Mouse (Mus musculus): ENCODE results near the gene Cryzl2.

Gene Cryzl2

GRCm38 (mm10) chr1:157443026-157443722 is 15.2 kb upstream of the Cryzl2 start:
- no peak for DNase-seq (ENCODE audit: extremely low read depth, insufficient read length, low spot score)

GRCm38 (mm10) chr1:157443723-157444561 is 14.4 kb upstream of the Cryzl2 start:
- DNase-seq (ENCODE audit: extremely low read depth, insufficient read length, low spot score), result no peak

GRCm38 (mm10) chr1:157444632-157445300 is 13.6 kb upstream of the Cryzl2 start:
- no peak for DNase-seq (ENCODE audit: extremely low read depth, insufficient read length, low spot score)

- DNase-seq (ENCODE audit: extremely low read depth, insufficient read length, low spot score), result no peak
Measured at GRCm38 (mm10) chr1:157445398-157445910, 12.9 kb upstream of the Cryzl2 start.

GRCm38 (mm10) chr1:157446325-157446724 is 12.1 kb upstream of the Cryzl2 start:
- peak; percentile 39 for DNase-seq (ENCODE audit: extremely low read depth, insufficient read length, low spot score)

- DNase-seq (ENCODE audit: extremely low read depth, insufficient read length, low spot score), result no peak
Measured at GRCm38 (mm10) chr1:157447142-157447541, 11.2 kb upstream of the Cryzl2 start.

- no peak for DNase-seq (ENCODE audit: extremely low read depth, insufficient read length, low spot score)
Measured at GRCm38 (mm10) chr1:157448164-157448804, 10.1 kb upstream of the Cryzl2 start.

GRCm38 (mm10) chr1:157448805-157449188 is 9.6 kb upstream of the Cryzl2 start:
- no peak for DNase-seq (ENCODE audit: extremely low read depth, insufficient read length, low spot score)

GRCm38 (mm10) chr1:157449532-157449931 is 8.8 kb upstream of the Cryzl2 start:
- DNase-seq (ENCODE audit: extremely low read depth, insufficient read length, low spot score), result no peak

- no peak for DNase-seq (ENCODE audit: extremely low read depth, insufficient read length, low spot score)
Measured at GRCm38 (mm10) chr1:157449981-157450636, 8.3 kb upstream of the Cryzl2 start.

GRCm38 (mm10) chr1:157452284-157452683 is 6.1 kb upstream of the Cryzl2 start:
- DNase-seq (ENCODE audit: extremely low read depth, insufficient read length, low spot score), result no peak

GRCm38 (mm10) chr1:157452759-157453549 is 5.4 kb upstream of the Cryzl2 start:
- no peak for DNase-seq (ENCODE audit: extremely low read depth, insufficient read length, low spot score)

- DNase-seq (ENCODE audit: extremely low read depth, insufficient read length, low spot score), result no peak
Measured at GRCm38 (mm10) chr1:157454876-157455275, 3.5 kb upstream of the Cryzl2 start.

- DNase-seq (ENCODE audit: extremely low read depth, insufficient read length, low spot score), result no peak
Measured at GRCm38 (mm10) chr1:157457789-157458188, 588 bp upstream of the Cryzl2 start.

GRCm38 (mm10) chr1:157459904-157460303 is 1.5 kb downstream of the Cryzl2 start:
- DNase-seq (ENCODE audit: extremely low read depth, insufficient read length, low spot score), result no peak

GRCm38 (mm10) chr1:157461276-157461675 is 2.9 kb downstream of the Cryzl2 start:
- no peak for DNase-seq (ENCODE audit: extremely low read depth, insufficient read length, low spot score)

GRCm38 (mm10) chr1:157462336-157462735 is 4.0 kb downstream of the Cryzl2 start:
- DNase-seq (ENCODE audit: extremely low read depth, insufficient read length, low spot score), result no peak

GRCm38 (mm10) chr1:157465194-157465593 is 6.8 kb downstream of the Cryzl2 start:
- no peak for DNase-seq (ENCODE audit: extremely low read depth, insufficient read length, low spot score)

GRCm38 (mm10) chr1:157467866-157468265 is 9.5 kb downstream of the Cryzl2 start:
- no peak for DNase-seq (ENCODE audit: extremely low read depth, insufficient read length, low spot score)
